Mouse (Mus musculus) intestine, postnatal 0 days (tissue): ENCODE measurements at regions not wholly inside any gene's neighbourhood (a gene's known extent, or its start where the extent isn't known, plus 50 kb on each side); places are given as distances from the start of the nearest gene placed in this dataset.

Experiments
- ATAC-seq: fragments of 200-750 bp; cut with Nextera tagmentation; 2 replicates; pipeline ENCODE4 v1.8.0; 2017; ENCODE audit warnings: mild to moderate bottlenecking, moderate TSS enrichment, moderate library complexity
- H3K27ac ChIP-seq: fragments of 300-500 bp; sonication (generic); 2 replicates; pipeline ENCODE4 v1.5.1; 2014; ENCODE audit warnings: mild to moderate bottlenecking, low read depth, low read length, moderate library complexity
- H3K27me3 ChIP-seq: fragments of 300-500 bp; sonication (generic); replicated peaks from 2 replicates; pipeline ENCODE4 v1.6.1; 2014; ENCODE audit warnings: low read length, mixed read lengths; ENCODE audit not compliant: control insufficient read depth, insufficient read depth
- H3K36me3 ChIP-seq: fragments of 300-500 bp; sonication (generic); 2 replicates; pipeline ENCODE4 v1.6.1; 2014; ENCODE audit warnings: mild to moderate bottlenecking, moderate library complexity; ENCODE audit not compliant: control insufficient read depth, insufficient read depth
- H3K4me1 ChIP-seq: fragments of 300-500 bp; sonication (generic); replicated peaks from 2 replicates; pipeline ENCODE4 v1.6.1; 2014; ENCODE audit warnings: antibody characterized with exemption, low read length, mixed read lengths; ENCODE audit not compliant: control insufficient read depth, insufficient read depth
- H3K4me2 ChIP-seq: fragments of 300-500 bp; sonication (generic); replicated peaks from 2 replicates; pipeline ENCODE4 v1.6.1; 2014; ENCODE audit warnings: low read depth, mild to moderate bottlenecking, moderate library complexity
- H3K4me3 ChIP-seq: fragments of 300-500 bp; sonication (generic); 2 replicates; pipeline ENCODE4 v1.5.1; 2014; ENCODE audit warnings: low read depth, low read length
- H3K9ac ChIP-seq: fragments of 300-500 bp; sonication (generic); 2 replicates; pipeline ENCODE4 v1.6.1; 2014; ENCODE audit warnings: mild to moderate bottlenecking, low read depth, low read length
- H3K9me3 ChIP-seq: fragments of 300-500 bp; sonication (generic); 2 replicates; pipeline ENCODE4 v1.6.1; 2016; ENCODE audit warnings: mixed run types; ENCODE audit not compliant: control insufficient read depth
- CTCF ChIP-seq: sonication (generic); IDR thresholded peaks from 2 replicates; pipeline ENCODE4 v1.5.1; 2016; ENCODE audit warnings: low read depth, mild to moderate bottlenecking, control low read depth, antibody characterized with exemption, moderate library complexity
- WGBS: fragments of 180-500 bp; shearing (Covaris S2); extraction: QIAGEN DNeasy Blood & Tissue Kit; methylation state at CpG from one replicate; pipeline ENCODE4 v1.1.7; 2014; 5-methylcytosine and 5-hydroxymethylcytosine counted together

DNA sequence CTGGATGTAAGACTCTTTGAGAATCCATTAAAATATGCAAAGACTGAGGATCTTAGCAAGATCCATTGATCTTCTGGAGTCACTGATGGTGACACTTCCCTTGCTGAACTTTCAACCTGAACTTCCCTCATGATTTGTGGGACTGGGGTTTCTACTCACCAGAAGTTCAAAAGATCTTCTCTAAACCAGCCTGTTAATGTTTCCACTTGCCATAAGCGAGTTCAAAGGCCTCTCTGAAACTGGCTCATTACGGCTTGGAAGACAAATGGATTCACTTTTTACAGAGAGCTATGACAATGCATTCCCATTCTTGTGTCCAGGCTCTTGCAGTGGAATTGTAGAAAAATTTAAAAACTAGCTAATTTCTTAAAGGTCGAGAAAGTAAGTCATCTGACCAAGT is 102.6 kb downstream of the Plk2 start:
- Histone ChIP-seq H3K4me1 (no peaks in the 10 kb centered on the region), H3K4me3 (no peak overlapping the region), H3K9ac (no peak overlapping the region), H3K27ac (no peak overlapping the region), H3K27me3 (no peaks in the 10 kb centered on the region), H3K4me2 (no peak overlapping the region), H3K9me3 (no peaks in the 10 kb centered on the region), H3K36me3 (no peaks in the 10 kb centered on the region)
- WGBS: 81% methylated on average over 3 of the region's 3 CpGs
- ATAC-seq: no peak
- TF ChIP-seq CTCF: no peak

GRCm38 (mm10) chr13:110507814-110508362 is 113.0 kb downstream of the Plk2 start:
- Histone ChIP-seq H3K27ac (no peak overlapping the region), H3K9me3 (no peaks in the 10 kb centered on the region), H3K9ac (no peak overlapping the region), H3K27me3 (no peaks in the 10 kb centered on the region), H3K4me3 (no peak overlapping the region), H3K36me3 (no peaks in the 10 kb centered on the region), H3K4me1 (no peaks in the 10 kb centered on the region), H3K4me2 (no peak overlapping the region)
- 68% methylated on average over 1 of the region's 1 CpGs for WGBS
- ATAC-seq: no peak
- no peak for TF ChIP-seq CTCF

GRCm38 (mm10) chr13:110517986-110518385 is 123.1 kb downstream of the Plk2 start:
- no peak overlapping the region for H3K4me3 ChIP-seq
- no peaks in the 10 kb centered on the region for H3K27me3 ChIP-seq
- H3K9ac ChIP-seq: no peak overlapping the region
- H3K4me1 ChIP-seq: no peaks in the 10 kb centered on the region
- no peak for TF ChIP-seq CTCF
- H3K9me3 ChIP-seq: no peaks in the 10 kb centered on the region
- H3K36me3 ChIP-seq: no peaks in the 10 kb centered on the region
- no peak for ATAC-seq
- no peak overlapping the region for H3K4me2 ChIP-seq
- H3K27ac ChIP-seq: no peak overlapping the region
- 90% methylated on average over 8 of the region's 8 CpGs for WGBS

- Histone ChIP-seq H3K4me3 (no peak overlapping the region), H3K4me1 (no peaks in the 10 kb centered on the region), H3K9ac (no peak overlapping the region), H3K9me3 (no peaks in the 10 kb centered on the region), H3K4me2 (no peak overlapping the region), H3K36me3 (no peaks in the 10 kb centered on the region), H3K27ac (no peak overlapping the region), H3K27me3 (no peaks in the 10 kb centered on the region)
- TF ChIP-seq CTCF: no peak
- WGBS: 91% methylated on average over 4 of the region's 4 CpGs
- ATAC-seq: no peak
Observed at GRCm38 (mm10) chr13:110522974-110523373, 128.1 kb downstream of the Plk2 start.

GRCm38 (mm10) chr13:110527681-110528080 is 132.8 kb downstream of the Plk2 start:
- WGBS: 42% methylated on average over 3 of the region's 3 CpGs

GRCm38 (mm10) chr13:110529624-110530023 is 134.8 kb downstream of the Plk2 start:
- Histone ChIP-seq H3K9me3 (no peaks in the 10 kb centered on the region), H3K27me3 (no peaks in the 10 kb centered on the region), H3K4me2 (no peak overlapping the region), H3K4me1 (no peaks in the 10 kb centered on the region), H3K4me3 (no peak overlapping the region), H3K9ac (no peak overlapping the region), H3K36me3 (no peaks in the 10 kb centered on the region), H3K27ac (no peak overlapping the region)
- 87% methylated on average over 4 of the region's 4 CpGs for WGBS
- no peak for ATAC-seq
- no peak for TF ChIP-seq CTCF

More at GRCm38 (mm10) chr13:110527681-110528080, 132.8 kb downstream of the Plk2 start:
- Histone ChIP-seq H3K4me3 (no peak overlapping the region), H3K27ac (no peak overlapping the region), H3K9me3 (no peaks in the 10 kb centered on the region), H3K4me2 (no peak overlapping the region), H3K4me1 (no peaks in the 10 kb centered on the region), H3K36me3 (no peaks in the 10 kb centered on the region), H3K9ac (no peak overlapping the region), H3K27me3 (no peaks in the 10 kb centered on the region)
- no peak for ATAC-seq
- TF ChIP-seq CTCF: no peak

GRCm38 (mm10) chr13:110534320-110534764 is 139.5 kb downstream of the Plk2 start:
- Histone ChIP-seq H3K9me3 (no peaks in the 10 kb centered on the region), H3K36me3 (no peaks in the 10 kb centered on the region), H3K4me3 (no peak overlapping the region), H3K9ac (no peak overlapping the region), H3K4me2 (no peak overlapping the region), H3K27ac (no peak overlapping the region), H3K4me1 (no peaks in the 10 kb centered on the region), H3K27me3 (no peaks in the 10 kb centered on the region)
- TF ChIP-seq CTCF: no peak
- no peak for ATAC-seq
- WGBS: 47% methylated on average over 7 of the region's 7 CpGs
